Mouse (Mus musculus) spleen, postnatal 4 days (tissue): ENCODE results near the gene Dnajb12.

Experiments used
- DNase-seq, 2 experiments: peaks; one replicate each; pipeline ENCODE4 v3.0.0; 2022; ENCODE audit warnings: low spot score in 2 of 2

Gene Dnajb12

DNA sequence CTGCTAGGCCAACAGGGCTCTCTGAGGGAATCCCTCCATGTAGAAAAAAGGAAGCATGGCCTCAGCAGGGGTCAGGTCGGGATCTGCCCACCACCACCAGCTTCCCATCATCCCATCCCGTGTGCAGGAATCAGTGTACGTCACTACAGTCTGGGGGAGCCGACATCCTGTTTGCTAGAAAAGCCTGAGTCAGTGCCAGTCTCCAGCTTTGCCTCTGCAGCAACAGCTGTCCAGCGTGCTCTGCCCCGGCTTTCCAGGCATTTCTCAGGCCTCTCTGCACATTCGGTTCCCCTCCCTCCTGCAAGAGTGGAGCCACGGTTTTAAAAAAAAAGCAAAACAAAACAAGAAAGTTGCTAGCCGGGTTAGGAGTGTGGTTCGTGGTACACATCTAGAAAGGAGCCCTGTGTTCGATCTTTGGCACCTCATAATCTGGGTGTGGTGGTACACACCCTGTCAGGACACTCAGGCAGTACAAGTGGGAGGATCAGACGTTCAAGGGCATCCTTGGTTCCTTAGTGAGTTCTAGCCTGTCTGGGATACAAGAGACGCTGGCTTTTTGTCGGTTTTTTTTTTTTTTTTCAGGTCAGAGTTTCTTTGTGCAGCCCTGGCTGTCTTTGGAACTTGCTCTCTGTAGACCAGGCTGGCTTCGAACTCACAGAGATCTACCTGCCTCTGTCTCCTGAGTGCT is 40.3 kb downstream of the Dnajb12 start:
- DNase-seq: peak in 1 of 2 experiments; percentile 64

DNA sequence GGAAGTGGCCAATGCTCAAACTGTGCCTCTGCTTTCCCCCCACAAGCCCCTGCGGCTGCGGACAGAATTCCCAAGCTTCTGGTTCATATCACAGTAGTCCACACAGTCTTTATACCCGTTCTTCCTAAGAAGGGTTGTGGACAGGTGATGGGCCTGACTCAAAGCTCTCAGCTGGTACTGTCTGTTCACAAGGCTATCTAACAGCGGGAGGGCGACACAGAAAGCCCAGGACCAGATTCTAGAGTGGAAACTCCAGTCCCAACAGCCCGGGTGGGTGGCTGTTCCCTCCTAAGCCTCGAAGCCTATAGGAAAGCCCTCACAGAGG is 41.1 kb downstream of the Dnajb12 start:
- DNase-seq: no peak

DNA sequence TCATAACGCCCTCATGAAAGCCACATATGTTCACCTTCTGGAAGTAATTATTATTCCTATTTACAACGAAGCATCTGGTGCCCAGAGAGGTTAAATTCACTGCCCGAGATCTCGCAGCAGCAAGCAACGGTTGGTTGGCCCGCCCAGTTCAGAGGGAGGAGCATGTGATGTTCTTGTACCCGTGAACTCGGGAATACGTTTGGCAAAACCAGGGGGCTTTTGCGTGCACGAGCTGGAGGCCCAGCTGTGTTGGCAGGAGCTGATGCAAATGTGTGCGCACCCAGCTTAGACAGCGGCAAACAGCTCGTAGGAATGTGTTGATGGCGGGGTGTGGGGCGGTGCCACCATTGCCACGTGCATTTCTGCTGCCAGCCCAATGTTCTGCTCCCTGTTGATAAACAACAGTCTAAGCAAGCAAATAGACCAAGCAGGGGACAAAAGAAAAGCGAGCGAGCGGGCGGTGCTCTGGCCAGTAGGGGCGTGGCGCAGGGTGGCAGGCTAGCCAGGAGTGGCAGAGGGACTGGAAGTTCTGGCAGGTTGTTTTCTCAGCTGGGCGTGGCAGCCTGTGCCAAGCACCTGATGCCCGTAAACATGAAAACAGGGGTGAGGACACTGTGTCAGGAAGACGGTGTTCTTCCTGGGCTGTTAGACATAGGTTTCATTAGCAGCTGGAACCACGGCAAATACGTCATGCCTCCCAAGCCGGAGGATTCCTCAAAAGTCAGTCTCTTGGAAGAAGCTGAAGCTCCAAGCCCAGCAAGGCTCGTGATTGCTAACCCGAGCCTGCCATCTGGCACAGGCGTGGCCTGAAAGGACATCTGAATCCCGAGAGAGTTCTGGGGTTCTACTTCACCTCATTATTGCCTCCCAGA is 41.7 kb downstream of the Dnajb12 start:
- peak; percentile 76 to 85 for DNase-seq

DNA sequence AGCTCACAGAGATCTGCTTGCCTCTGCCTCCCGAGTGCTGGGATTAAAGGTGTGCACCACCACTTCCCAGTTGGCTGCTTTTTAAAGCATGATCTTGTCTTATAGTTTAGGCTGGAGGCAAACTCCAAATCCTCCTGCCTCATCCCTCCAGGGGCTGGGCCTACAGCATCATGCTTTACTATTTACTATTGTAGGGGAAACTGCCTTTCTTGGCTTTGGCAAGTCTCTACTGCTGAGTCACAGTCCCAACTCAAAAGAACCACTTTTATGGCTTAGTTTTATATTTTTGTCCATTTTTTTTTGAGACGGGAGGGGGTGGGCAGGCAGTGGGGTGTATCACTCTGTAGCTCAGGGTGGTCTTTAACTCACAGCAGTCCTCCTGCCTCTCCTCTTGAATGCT is 44.1 kb downstream of the Dnajb12 start:
- no peak for DNase-seq

DNA sequence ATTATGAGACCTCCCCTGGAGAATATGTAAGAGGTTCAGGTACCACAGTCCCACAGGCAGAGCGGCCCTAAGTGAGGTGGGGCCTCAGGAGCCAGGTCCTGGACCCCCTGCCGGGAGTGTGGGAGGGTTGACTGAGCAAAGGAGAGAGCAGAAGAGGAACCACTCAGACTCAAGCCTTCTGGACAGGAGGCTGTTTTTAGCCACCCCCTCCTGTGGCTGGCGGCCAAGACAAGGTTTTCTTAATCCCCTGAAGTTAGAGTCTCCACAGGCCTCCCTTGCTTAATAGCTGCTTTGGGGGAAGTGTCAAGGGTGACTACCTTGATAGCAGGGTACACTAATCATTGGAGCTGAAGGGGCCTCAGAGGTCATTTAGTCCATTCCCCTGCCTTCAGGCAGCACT is 44.9 kb downstream of the Dnajb12 start:
- peak in 1 of 2 experiments; percentile 65 for DNase-seq

DNA sequence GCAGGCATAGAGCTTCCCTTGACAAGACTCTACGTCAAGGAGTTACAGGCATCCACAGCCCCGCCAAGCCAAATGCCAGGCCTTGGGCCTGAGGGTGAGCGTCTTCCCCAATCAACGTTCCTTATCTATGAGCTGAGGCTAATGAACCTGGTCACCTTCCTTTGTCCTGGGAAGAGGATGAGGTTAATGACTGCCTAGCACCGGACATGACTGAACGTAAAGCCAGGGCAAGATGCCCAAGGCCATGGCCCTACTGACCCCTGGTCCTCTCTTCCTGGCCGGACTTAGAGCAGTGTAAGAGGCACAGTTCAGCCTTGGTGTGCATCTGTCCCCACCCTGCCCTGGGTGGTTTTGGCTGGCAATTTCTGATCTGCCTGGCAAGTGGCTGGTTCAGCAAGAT is 49.8 kb downstream of the Dnajb12 start:
- no peak for DNase-seq

DNA sequence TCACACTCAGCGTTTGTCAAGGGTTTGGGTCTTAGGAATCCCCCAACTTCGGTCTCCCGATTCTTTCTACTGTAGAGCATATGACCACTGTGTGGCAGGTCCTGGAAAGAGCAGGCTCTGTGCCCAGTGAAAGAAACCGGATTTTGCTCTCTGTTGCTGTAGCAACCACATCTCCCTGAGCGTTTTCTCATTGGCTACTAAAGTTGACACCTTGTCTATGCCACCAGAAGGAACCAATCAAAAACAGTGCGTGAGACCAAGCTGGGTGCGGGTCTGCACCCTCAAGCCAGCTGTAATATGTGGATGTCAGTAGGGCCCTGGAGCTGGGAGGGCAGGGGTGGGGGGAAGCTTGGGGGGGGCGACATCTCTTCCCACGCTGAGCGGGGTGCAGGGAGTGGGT is 51.6 kb downstream of the Dnajb12 start:
- no peak for DNase-seq

DNA sequence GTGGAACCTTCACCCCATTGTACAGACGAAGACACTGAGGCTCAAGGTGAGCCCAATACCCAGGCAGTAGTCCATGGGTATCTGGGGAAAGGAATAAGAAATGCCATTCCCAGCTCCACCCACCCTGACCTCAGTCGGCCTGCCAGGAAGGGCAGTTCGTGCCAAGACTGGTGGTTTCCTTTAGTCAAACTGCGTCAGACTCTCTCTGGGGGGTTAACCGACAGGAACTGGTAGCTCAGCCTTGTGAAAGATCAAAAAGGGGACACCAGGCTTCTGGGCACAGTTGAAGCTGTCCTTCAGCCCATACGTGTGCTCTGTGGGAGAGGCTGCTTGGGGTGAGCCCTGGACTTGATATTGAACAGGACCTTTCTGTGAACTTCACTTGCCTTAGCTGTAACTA is 53.2 kb downstream of the Dnajb12 start:
- peak in 1 of 2 experiments; percentile 60 for DNase-seq

DNA sequence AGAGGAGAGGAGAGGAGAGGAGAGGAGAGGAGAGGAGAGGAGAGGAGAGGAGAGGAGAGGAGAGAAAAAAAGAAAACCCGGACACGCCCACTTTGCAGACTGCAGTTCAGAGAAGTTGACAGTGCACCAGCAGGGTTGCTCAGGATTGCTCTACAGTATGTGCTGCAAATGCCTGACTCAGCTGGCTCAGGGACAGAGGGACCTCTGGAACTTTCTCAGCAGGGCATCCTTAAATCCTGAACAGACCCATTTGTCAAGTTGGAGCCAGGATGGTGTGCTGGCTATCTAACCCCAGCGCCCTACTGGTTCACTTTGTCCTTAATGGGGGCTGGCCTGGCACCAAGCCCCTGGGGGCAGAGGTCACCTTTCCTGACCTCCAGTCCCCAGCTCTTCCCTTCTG is 54.7 kb downstream of the Dnajb12 start:
- DNase-seq: no peak

DNA sequence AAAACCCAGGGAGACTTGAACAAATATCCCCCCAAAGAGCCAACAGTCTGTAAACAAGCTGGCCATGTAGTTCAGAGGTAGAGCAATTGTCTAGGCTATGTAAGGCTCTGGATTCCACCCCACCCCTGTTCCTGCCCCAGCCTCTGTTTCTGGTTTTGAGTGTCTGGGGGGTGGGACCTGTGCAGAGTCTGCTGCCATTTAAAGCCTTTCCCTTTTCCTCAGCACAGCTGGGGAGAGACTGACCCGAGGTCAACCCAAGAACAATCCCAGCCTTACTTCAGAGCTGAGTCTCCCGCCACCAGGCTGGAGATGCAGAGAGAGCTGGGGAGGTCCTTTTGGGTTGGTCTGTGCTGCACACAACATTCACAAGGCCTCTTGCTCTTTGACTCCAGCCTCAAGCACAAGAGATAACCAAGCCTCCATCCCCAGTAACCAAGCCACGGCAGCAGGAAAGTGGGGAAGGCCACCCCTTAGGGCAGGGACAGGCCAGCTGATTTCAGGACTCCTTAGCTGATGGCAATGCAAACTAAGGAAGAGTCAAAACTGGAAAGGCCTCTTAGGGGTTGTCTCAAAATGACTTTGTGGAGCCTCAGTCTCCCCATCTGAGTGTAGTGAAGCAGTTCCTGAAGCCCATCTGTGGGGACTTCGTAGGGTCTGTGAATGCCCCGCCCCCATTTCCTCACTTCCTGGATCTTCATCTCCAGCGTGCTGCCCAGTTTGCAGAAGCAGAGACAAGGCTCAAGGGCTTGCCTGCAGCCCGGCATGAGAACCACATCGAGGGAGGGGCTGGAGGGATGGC is 56.9 kb downstream of the Dnajb12 start:
- DNase-seq: peak; percentile 30 to 61

DNA sequence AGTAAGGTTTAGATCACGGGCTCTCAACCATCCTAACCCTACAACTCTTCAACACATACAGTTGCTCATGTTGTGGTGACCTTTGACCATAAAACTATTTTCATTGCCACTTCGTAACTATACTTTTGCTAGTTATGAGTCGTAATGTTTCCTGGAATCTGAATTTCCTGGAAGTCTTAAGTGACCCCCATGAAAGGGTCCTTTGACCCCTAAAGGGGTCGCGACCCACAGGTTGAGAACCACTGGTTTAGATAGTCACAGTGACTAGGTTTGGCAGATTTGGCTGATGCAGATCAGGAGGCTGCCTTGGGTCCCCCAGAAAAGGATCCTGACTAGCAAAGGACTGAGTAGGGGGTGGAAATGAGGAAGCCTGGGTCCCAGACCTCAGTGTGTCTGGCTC is 59.3 kb downstream of the Dnajb12 start:
- DNase-seq: no peak

DNA sequence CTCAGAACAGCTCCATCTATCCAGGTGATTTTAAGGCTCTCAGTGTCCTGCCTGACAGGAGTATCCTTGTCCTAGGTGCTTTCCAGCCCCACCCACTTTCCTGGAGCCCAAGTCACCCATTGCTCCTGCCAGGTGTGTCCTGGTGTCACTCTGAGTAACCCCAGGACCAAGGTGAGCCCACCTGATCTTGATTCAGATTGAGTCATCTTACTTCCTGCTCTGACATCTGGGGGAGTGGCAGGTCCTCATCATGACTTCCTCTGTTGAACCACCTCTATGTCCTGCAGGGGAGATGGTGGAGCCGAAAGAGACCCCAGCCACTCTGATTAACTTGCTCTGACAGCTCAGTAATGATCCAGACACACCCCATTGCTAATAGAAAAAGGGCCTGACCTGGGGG is 59.7 kb downstream of the Dnajb12 start:
- no peak for DNase-seq

DNA sequence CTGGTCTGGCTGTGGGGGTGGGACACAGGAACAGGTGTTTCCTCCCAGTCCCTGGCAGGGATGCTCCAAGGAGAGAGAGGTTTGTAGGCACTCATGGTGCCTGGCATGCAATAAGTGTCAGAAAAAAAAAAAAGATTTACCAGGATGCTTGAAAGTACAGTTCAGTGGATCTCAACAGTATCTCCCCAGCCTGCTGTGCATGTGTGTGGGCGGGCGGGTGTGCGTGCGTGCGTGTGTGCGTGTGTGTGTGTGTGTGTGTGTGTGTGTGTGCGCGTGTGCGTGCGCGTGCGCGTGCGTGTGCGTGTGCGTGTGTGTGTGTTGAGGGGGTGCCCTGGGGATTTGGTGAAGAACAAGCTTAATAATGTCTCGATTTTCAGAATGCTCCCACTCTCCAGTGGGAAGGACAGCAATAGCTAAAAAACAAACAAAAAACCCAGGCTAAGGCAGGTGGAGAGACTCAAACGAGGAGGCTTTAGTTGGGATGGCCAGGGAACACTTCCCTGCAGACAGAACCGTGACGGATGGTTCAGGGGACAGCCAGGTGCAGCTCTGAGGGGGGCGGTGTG is 63.0 kb downstream of the Dnajb12 start:
- no peak for DNase-seq

DNA sequence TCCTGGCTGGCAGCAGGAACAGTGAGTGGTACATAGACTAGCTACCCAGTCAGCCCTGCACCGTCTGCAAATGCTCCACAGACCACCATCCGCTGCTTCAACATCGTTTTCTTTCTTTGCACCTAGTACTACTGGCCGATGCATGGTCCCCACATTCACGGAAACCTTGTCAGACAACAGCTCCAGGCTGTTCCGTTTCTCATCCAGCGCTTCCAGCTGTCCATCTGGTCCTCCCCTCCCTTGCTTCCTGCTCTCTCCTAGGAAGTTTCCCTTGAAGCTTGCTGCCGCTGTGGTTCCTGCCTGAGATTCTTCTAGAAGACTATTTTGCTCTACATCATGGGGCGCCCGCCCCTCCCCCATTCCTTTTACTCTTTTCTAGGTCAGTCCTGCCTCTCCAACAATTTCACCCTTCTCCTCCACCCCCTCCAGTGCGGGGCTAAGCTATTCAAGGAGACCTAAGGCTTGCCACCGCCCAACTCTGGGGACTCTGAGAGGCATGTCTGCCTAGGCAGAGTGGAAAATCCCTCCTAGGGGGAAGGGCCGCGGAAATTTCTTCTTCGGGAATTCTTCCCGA is 63.6 kb downstream of the Dnajb12 start:
- peak in 1 of 2 experiments; percentile 71 for DNase-seq

DNA sequence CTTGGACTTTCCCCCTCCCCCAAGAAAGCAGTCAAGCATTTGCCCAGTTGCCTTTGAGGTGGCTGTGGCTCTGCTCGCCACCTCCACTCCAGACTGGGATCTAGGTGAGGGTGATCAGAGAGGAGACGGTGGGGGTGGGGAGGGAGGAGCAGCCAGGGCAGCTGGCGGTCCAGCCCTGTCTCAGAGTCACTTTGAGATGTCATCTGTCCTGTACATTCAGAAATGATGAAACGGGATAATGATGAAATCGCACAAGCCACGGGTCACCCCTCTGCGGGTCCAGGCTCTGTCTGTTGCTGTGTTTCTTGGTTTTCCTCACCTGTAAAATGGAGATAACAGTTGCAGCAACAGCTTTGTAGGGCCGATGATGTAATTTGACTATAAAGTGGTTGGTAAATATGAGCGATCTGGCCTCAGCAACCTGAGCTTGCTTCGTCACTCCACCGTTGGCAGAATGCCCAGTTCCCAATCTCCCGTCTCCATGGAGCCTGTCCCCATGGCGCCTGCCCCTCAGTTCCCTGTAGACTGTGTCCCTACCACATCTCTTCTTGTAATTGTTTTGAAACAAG is 64.1 kb downstream of the Dnajb12 start:
- DNase-seq: peak; percentile 85 to 93

DNA sequence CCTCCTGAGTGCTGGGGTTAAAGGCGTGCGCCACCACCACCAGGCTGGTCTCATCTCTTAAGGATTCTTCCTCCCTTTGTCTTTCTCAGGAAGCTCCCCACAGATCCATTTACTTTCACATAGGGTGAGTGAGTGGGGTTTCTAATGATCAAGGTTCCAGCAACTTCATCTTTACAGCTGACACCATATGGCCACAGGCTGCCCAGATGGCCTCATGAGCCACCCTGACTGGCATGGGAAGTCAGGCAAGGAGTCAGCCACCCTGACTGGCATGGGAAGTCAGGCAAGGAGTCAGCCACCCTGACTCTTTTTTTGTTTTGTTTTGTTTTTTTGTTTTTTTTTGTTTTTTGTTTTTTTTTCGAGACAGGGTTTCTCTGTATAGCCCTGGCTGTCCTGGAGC is 66.1 kb downstream of the Dnajb12 start:
- DNase-seq: no peak

DNA sequence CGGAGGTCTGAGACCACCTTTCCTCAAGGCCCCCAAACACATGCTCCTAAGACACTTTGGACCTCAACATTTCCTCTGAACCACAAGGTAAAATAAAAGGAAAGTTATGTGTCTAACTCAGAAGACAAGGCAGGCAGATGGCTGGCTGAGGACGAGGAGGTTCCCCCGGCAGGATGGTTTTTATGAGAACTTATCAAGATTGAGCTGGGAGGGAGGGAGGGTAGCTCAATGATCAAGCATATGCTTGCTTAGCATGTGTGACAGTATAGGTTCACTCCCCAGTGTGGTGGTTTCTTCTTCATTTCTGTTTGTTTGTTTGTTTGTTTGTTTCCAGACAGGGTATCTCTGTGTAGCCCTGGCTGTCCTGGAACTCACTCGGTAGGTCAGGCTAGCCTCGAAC is 67.0 kb downstream of the Dnajb12 start:
- no peak for DNase-seq

DNA sequence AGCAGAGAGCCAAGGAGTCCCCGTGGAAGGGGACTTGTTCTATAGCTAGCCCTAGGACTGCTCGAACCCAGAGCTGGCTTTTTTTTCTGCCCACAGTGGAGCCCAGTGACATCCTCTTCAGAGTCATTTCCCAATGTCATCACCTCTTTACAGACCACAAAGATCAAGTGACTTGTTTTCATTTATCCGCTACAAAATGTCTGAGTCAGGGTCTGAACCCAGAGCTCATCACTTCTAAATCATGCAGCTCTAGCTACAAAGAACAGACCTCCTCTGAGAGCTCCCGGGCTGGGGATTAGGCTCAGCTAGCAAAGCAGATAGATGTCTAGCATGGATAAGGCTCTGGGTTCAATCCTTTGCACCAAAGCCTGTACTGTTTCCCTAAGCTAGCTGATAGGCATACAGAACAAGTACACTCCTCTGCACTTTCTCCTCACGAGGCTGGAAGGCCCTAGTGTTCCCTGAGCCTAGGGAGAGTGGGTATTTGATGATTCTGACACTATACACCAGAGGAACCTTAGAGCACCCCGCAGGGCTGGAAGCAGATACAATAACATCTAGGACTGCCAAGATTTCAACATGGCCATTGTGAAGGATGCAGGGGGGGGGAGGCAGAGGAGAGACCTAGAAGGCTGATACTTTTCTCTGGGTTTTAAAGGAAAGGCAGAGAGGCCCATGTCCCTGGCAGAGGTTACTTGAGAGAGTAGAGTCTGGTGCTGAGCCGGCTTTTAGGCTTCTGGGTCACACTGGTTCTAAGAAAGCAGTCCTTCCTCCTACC is 68.1 kb downstream of the Dnajb12 start:
- no peak for DNase-seq

DNA sequence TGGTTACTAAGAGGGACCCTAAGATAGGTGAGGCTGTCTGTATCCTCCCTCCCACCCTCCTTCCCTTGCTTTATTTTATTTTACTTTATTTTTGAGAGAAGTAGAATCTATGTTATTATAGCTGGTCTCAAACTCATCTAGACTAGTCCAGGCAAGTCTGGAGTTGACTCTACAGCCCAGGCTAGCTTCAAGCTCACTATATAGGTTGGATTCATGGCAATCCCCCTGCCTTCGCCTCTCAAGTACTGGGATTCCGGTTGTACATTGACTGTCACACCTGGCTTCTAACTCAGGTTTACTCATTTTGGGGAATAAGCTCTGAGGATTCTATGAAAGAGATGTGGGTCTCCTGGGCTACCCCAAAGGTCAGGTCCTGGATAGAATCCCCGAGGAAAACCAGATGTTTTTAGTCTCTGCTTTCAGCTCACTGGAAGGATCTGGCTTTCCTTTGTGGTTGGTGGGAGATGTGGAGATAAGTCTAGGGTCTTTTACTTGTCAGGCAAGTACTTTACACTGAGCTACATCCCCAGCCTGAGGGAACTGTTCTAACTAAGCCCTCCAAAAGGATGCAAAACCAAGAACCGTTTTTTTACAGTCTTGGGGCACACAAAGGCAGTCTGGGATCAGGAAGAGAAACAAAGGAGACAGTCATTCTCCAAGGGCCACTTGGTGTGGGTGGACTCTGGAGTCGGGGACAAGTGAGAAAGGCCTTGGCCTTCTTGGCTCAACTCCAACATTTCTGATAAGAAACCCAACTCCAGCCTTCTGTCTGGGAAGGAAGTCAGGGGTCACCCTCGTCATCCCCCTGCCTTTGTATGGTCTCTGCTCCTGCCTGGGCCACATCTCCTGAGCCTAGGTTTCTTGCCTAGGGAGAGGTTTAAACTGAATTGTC is 69.3 kb downstream of the Dnajb12 start:
- no peak for DNase-seq
